Mouse (Mus musculus): Measurements from ENCODE around the gene Tlnrd1.
"Not testable (repeated sequence)": the region's sequence is repeated elsewhere in the genome, so short reads cannot be mapped to it uniquely, and the experiment has no call there.

Tlnrd1 gene

GRCm38 (mm10) chr7:83884021-83884658, at the start of gene Tlnrd1, which contains the start of gene Mesd:
Tlnrd1 (minus strand) TSS chr7:83884305.
Mesd (plus strand) TSS chr7:83884466.
- peak; percentile 91 to 92 for DNase-seq

GRCm38 (mm10) chr7:83921637-83922036, 37.5 kb upstream of the Tlnrd1 start:
- DNase-seq = no peak

GRCm38 (mm10) chr7:83920241-83920640, 36.1 kb upstream of the Tlnrd1 start:
- no peak for DNase-seq

- peak; percentile 93 to 96 for DNase-seq
Observed at GRCm38 (mm10) chr7:83914566-83914965, 30.5 kb upstream of the Tlnrd1 start.

- DNase-seq = no peak
Observed at GRCm38 (mm10) chr7:83913995-83914394, 29.9 kb upstream of the Tlnrd1 start.

- DNase-seq = no peak
Observed at GRCm38 (mm10) chr7:83913405-83913932, 29.4 kb upstream of the Tlnrd1 start.

- DNase-seq = no peak
Observed at GRCm38 (mm10) chr7:83911909-83912308, 27.8 kb upstream of the Tlnrd1 start.

- no peak for DNase-seq
Observed at GRCm38 (mm10) chr7:83904831-83905230, 20.7 kb upstream of the Tlnrd1 start.

GRCm38 (mm10) chr7:83902296-83903145, 18.4 kb upstream of the Tlnrd1 start:
- DNase-seq = no peak

GRCm38 (mm10) chr7:83901425-83901824, 17.3 kb upstream of the Tlnrd1 start:
- no peak for DNase-seq

GRCm38 (mm10) chr7:83900519-83900918, 16.4 kb upstream of the Tlnrd1 start:
- DNase-seq = no peak

- no peak for DNase-seq
Observed at GRCm38 (mm10) chr7:83898267-83898666, 14.2 kb upstream of the Tlnrd1 start.

- DNase-seq = no peak
Observed at GRCm38 (mm10) chr7:83896077-83896740, 12.1 kb upstream of the Tlnrd1 start.

GRCm38 (mm10) chr7:83894348-83894747, 10.2 kb upstream of the Tlnrd1 start:
- DNase-seq = no peak

GRCm38 (mm10) chr7:83892333-83892669, 8.2 kb upstream of the Tlnrd1 start:
- no peak for DNase-seq

GRCm38 (mm10) chr7:83891433-83892332, 7.6 kb upstream of the Tlnrd1 start:
- DNase-seq = peak; percentile 93 to 96

GRCm38 (mm10) chr7:83889946-83890345, 5.8 kb upstream of the Tlnrd1 start:
- not testable (repeated sequence) for DNase-seq

- DNase-seq = no peak
Observed at GRCm38 (mm10) chr7:83889383-83889782, 5.3 kb upstream of the Tlnrd1 start.

- DNase-seq = peak in 1 of 2 experiments; percentile 34
Observed at GRCm38 (mm10) chr7:83886366-83887129, 2.4 kb upstream of the Tlnrd1 start.

GRCm38 (mm10) chr7:83885835-83886234, 1.7 kb upstream of the Tlnrd1 start:
- DNase-seq = no peak

GRCm38 (mm10) chr7:83884921-83885532, 922 bp upstream of the Tlnrd1 start:
- DNase-seq = no peak
